Mouse (Mus musculus): ENCODE data around the gene Dnmt1. TPM values are rescaled to one million over a fixed set of nuclear protein-coding genes. Genes with fewer than 3 reads are reported as not detected.
A peak's percentile ranks its signal among the peaks of the same experiment; 100 is the strongest.

Gene Dnmt1
- polyA plus RNA-seq, 1 experiment from 2014 or later = 67.4 TPM

- ATAC-seq (ENCODE audit: low FRiP score) = no peak
- no peak overlapping the region for H3K9ac ChIP-seq (ENCODE audit: low read length)
- no peak overlapping the region for H3K4me2 ChIP-seq
- H3K4me3 ChIP-seq (ENCODE audit: low read depth, low read length) = no peak overlapping the region
- no peak overlapping the region for H3K27ac ChIP-seq (ENCODE audit: low read depth, low read length)
- peaks cover 24% of the 10 kb centered on the region for H3K27me3 ChIP-seq (ENCODE audit: control insufficient read depth, insufficient read depth, low read length)
- no peaks in the 10 kb centered on the region for H3K9me3 ChIP-seq (ENCODE audit: control insufficient read depth, low read length)
- H3K4me1 ChIP-seq (ENCODE audit: control insufficient read depth, insufficient read depth, low read length) = no peaks in the 10 kb centered on the region
- DNase-seq (ENCODE audit: low spot score, missing footprints) = no peak
- no peaks in the 10 kb centered on the region for H3K36me3 ChIP-seq (ENCODE audit: control insufficient read depth, insufficient read depth, low read length)
- WGBS = 76% methylated on average over 12 of the region's 12 CpGs
These were observed 89.2 kb downstream of the Dnmt1 start for GRCm38 (mm10) chr9:20870211-20871173.

- H3K27me3 ChIP-seq (ENCODE audit: control insufficient read depth, insufficient read depth, low read length) = peaks cover 24% of the 10 kb centered on the region
- H3K4me2 ChIP-seq = no peak overlapping the region
- no peaks in the 10 kb centered on the region for H3K9me3 ChIP-seq (ENCODE audit: control insufficient read depth, low read length)
- H3K4me1 ChIP-seq (ENCODE audit: control insufficient read depth, insufficient read depth, low read length) = no peaks in the 10 kb centered on the region
- H3K4me3 ChIP-seq (ENCODE audit: low read depth, low read length) = no peak overlapping the region
- no peak overlapping the region for H3K27ac ChIP-seq (ENCODE audit: low read depth, low read length)
- H3K9ac ChIP-seq (ENCODE audit: low read length) = no peak overlapping the region
- no peaks in the 10 kb centered on the region for H3K36me3 ChIP-seq (ENCODE audit: control insufficient read depth, insufficient read depth, low read length)
- no peak for ATAC-seq (ENCODE audit: low FRiP score)
- DNase-seq (ENCODE audit: low spot score, missing footprints) = no peak
- WGBS = 8% methylated on average over 19 of the region's 19 CpGs
These were observed 90.4 kb downstream of the Dnmt1 start for GRCm38 (mm10) chr9:20869246-20869645.

GRCm38 (mm10) chr9:20868448-20869001 lies 91.2 kb downstream of the Dnmt1 start, which contains the start of gene A230050P20Rik:
A230050P20Rik (plus strand) TSS chr9:20868642.
- Histone ChIP-seq H3K36me3 (ENCODE audit: control insufficient read depth, insufficient read depth, low read length) (no peaks in the 10 kb centered on the region), H3K4me1 (ENCODE audit: control insufficient read depth, insufficient read depth, low read length) (no peaks in the 10 kb centered on the region), H3K27ac (ENCODE audit: low read depth, low read length) (no peak within 1 kb of the TSS), H3K4me3 (ENCODE audit: low read depth, low read length) (peak within 1 kb of the TSS; percentile 14; the same call in 1 of the 2 replicates), H3K9me3 (ENCODE audit: control insufficient read depth, low read length) (no peaks in the 10 kb centered on the region), H3K9ac (ENCODE audit: low read length) (no peak within 1 kb of the TSS), H3K27me3 (ENCODE audit: control insufficient read depth, insufficient read depth, low read length) (peaks cover 24% of the 10 kb centered on the region), H3K4me2 (no peak within 1 kb of the TSS)
- ATAC-seq (ENCODE audit: low FRiP score) = no peak
- WGBS = 10% methylated on average over 53 of the region's 53 CpGs
- DNase-seq (ENCODE audit: low spot score, missing footprints) = peak; percentile 88

GRCm38 (mm10) chr9:20866879-20867278 lies 92.8 kb downstream of the Dnmt1 start:
- peaks cover 24% of the 10 kb centered on the region for H3K27me3 ChIP-seq (ENCODE audit: control insufficient read depth, insufficient read depth, low read length)
- 61% methylated on average over 3 of the region's 3 CpGs for WGBS

GRCm38 (mm10) chr9:20862225-20862624 lies 97.5 kb downstream of the Dnmt1 start:
- DNase-seq (ENCODE audit: low spot score, missing footprints) (no peak), ATAC-seq (ENCODE audit: low FRiP score) (no peak)
- H3K27me3 ChIP-seq (ENCODE audit: control insufficient read depth, insufficient read depth, low read length) = no peaks in the 10 kb centered on the region
- H3K27ac ChIP-seq (ENCODE audit: low read depth, low read length) = no peak overlapping the region
- H3K9ac ChIP-seq (ENCODE audit: low read length) = no peak overlapping the region
- H3K4me1 ChIP-seq (ENCODE audit: control insufficient read depth, insufficient read depth, low read length) = no peaks in the 10 kb centered on the region
- H3K4me3 ChIP-seq (ENCODE audit: low read depth, low read length) = no peak overlapping the region
- H3K9me3 ChIP-seq (ENCODE audit: control insufficient read depth, low read length) = no peaks in the 10 kb centered on the region
- H3K36me3 ChIP-seq (ENCODE audit: control insufficient read depth, insufficient read depth, low read length) = no peaks in the 10 kb centered on the region
- 51% methylated on average over 4 of the region's 4 CpGs for WGBS
- no peak overlapping the region for H3K4me2 ChIP-seq

More at GRCm38 (mm10) chr9:20866879-20867278, 92.8 kb downstream of the Dnmt1 start:
- DNase-seq (ENCODE audit: low spot score, missing footprints) (no peak), ATAC-seq (ENCODE audit: low FRiP score) (no peak)
- Histone ChIP-seq H3K4me1 (ENCODE audit: control insufficient read depth, insufficient read depth, low read length) (no peaks in the 10 kb centered on the region), H3K4me3 (ENCODE audit: low read depth, low read length) (no peak overlapping the region), H3K9me3 (ENCODE audit: control insufficient read depth, low read length) (no peaks in the 10 kb centered on the region), H3K36me3 (ENCODE audit: control insufficient read depth, insufficient read depth, low read length) (no peaks in the 10 kb centered on the region), H3K4me2 (no peak overlapping the region), H3K27ac (ENCODE audit: low read depth, low read length) (no peak overlapping the region), H3K9ac (ENCODE audit: low read length) (no peak overlapping the region)

GRCm38 (mm10) chr9:20861821-20862220 lies 97.9 kb downstream of the Dnmt1 start:
- Histone ChIP-seq H3K9me3 (ENCODE audit: control insufficient read depth, low read length) (no peaks in the 10 kb centered on the region), H3K36me3 (ENCODE audit: control insufficient read depth, insufficient read depth, low read length) (no peaks in the 10 kb centered on the region), H3K4me2 (no peak overlapping the region), H3K4me1 (ENCODE audit: control insufficient read depth, insufficient read depth, low read length) (no peaks in the 10 kb centered on the region), H3K27me3 (ENCODE audit: control insufficient read depth, insufficient read depth, low read length) (no peaks in the 10 kb centered on the region), H3K9ac (ENCODE audit: low read length) (no peak overlapping the region), H3K4me3 (ENCODE audit: low read depth, low read length) (no peak overlapping the region), H3K27ac (ENCODE audit: low read depth, low read length) (no peak overlapping the region)
- no peak for DNase-seq (ENCODE audit: low spot score, missing footprints)
- WGBS = 14% methylated on average over 4 of the region's 4 CpGs
- ATAC-seq (ENCODE audit: low FRiP score) = no peak

- H3K36me3 ChIP-seq (ENCODE audit: control insufficient read depth, insufficient read depth, low read length) = no peaks in the 10 kb centered on the region
- DNase-seq (ENCODE audit: low spot score, missing footprints) (no peak), ATAC-seq (ENCODE audit: low FRiP score) (no peak)
- H3K9me3 ChIP-seq (ENCODE audit: control insufficient read depth, low read length) = no peaks in the 10 kb centered on the region
- no peak overlapping the region for H3K4me2 ChIP-seq
- H3K4me1 ChIP-seq (ENCODE audit: control insufficient read depth, insufficient read depth, low read length) = no peaks in the 10 kb centered on the region
- H3K9ac ChIP-seq (ENCODE audit: low read length) = no peak overlapping the region
- no peaks in the 10 kb centered on the region for H3K27me3 ChIP-seq (ENCODE audit: control insufficient read depth, insufficient read depth, low read length)
- no peak overlapping the region for H3K27ac ChIP-seq (ENCODE audit: low read depth, low read length)
- 49% methylated on average over 6 of the region's 6 CpGs for WGBS
- no peak overlapping the region for H3K4me3 ChIP-seq (ENCODE audit: low read depth, low read length)
These were observed 99.8 kb downstream of the Dnmt1 start for GRCm38 (mm10) chr9:20859926-20860325.
